Mouse (Mus musculus): ENCODE results near the gene Gm5475. TPM values are rescaled to one million over a fixed set of nuclear protein-coding genes. Genes with fewer than 3 reads are reported as not detected.

The Gm5475 gene
- total RNA-seq, 2 experiments from 2014 or later, result not detected

Other genes with a start within 250 kb of the Gm5475 start
- gene Atf1, start 194.3 kb upstream of the Gm5475 start, total RNA-seq (2014; fragmentation: Nextera tagmentation), result 56.7 and 75.0 TPM in 2 replicates
- gene Atf1, start 194.3 kb upstream of the Gm5475 start, total RNA-seq (2017), result 62.3 and 63.0 TPM in 2 replicates
- not detected in 2 replicates for gene Tmprss12, start 141.3 kb upstream of the Gm5475 start, total RNA-seq (2014; fragmentation: Nextera tagmentation)
- not detected in 2 replicates for gene Tmprss12, start 141.3 kb upstream of the Gm5475 start, total RNA-seq (2017)
- gene Mettl7a1, start 118.0 kb upstream of the Gm5475 start, total RNA-seq (2014; fragmentation: Nextera tagmentation), result 24.4 and 27.4 TPM in 2 replicates
- 50.9 and 53.6 TPM in 2 replicates for gene Mettl7a1, start 118.0 kb upstream of the Gm5475 start, total RNA-seq (2017)
- not detected in 2 replicates for gene Mettl7a3, start 87.2 kb upstream of the Gm5475 start, total RNA-seq (2014; fragmentation: Nextera tagmentation)
- not detected in 2 replicates for gene Mettl7a3, start 87.2 kb upstream of the Gm5475 start, total RNA-seq (2017)
- gene Methig1, start 69.0 kb upstream of the Gm5475 start, total RNA-seq (2014; fragmentation: Nextera tagmentation), result not detected in 2 replicates
- gene Methig1, start 69.0 kb upstream of the Gm5475 start, total RNA-seq (2017), result not detected in 2 replicates
- gene Mettl7a2, start 68.9 kb upstream of the Gm5475 start, total RNA-seq (2014; fragmentation: Nextera tagmentation), result not detected in 2 replicates
- gene Mettl7a2, start 68.9 kb upstream of the Gm5475 start, total RNA-seq (2017), result not detected in 2 replicates
- not detected in 2 replicates for gene Higd1c, start 57.6 kb upstream of the Gm5475 start, total RNA-seq (2014; fragmentation: Nextera tagmentation)
- gene Higd1c, start 57.6 kb upstream of the Gm5475 start, total RNA-seq (2017), result not detected in 2 replicates
- 10.2 and 10.3 TPM in 2 replicates for gene Slc11a2, start 2.9 kb downstream of the Gm5475 start, total RNA-seq (2014; fragmentation: Nextera tagmentation)
- gene Slc11a2, start 2.9 kb downstream of the Gm5475 start, total RNA-seq (2017), result 8.6 and 8.9 TPM in 2 replicates
- 42.5 and 46.2 TPM in 2 replicates for gene Letmd1, start 46.9 kb downstream of the Gm5475 start, total RNA-seq (2014; fragmentation: Nextera tagmentation)
- gene Letmd1, start 46.9 kb downstream of the Gm5475 start, total RNA-seq (2017), result 25.7 and 34.0 TPM in 2 replicates
- 1.1 and 2.5 TPM in 2 replicates for gene Csrnp2, start 73.3 kb downstream of the Gm5475 start, total RNA-seq (2014; fragmentation: Nextera tagmentation)
- 1.6 and 2.0 TPM in 2 replicates for gene Csrnp2, start 73.3 kb downstream of the Gm5475 start, total RNA-seq (2017)
- 4.9 and 12.8 TPM in 2 replicates for gene Tfcp2, start 129.9 kb downstream of the Gm5475 start, total RNA-seq (2014; fragmentation: Nextera tagmentation)
- 8.3 and 10.0 TPM in 2 replicates for gene Tfcp2, start 129.9 kb downstream of the Gm5475 start, total RNA-seq (2017)
- not detected in 2 replicates for gene Pou6f1, start 177.8 kb downstream of the Gm5475 start, total RNA-seq (2014; fragmentation: Nextera tagmentation)
- 0.46 TPM in 1 of 2 replicates, not detected in the other for gene Pou6f1, start 177.8 kb downstream of the Gm5475 start, total RNA-seq (2017)
- gene Dazap2, start 193.2 kb downstream of the Gm5475 start, total RNA-seq (2014; fragmentation: Nextera tagmentation), result 252 and 291 TPM in 2 replicates
- gene Dazap2, start 193.2 kb downstream of the Gm5475 start, total RNA-seq (2017), result 155 and 168 TPM in 2 replicates
- 5.4 and 6.1 TPM in 2 replicates for gene Smagp, start 214.8 kb downstream of the Gm5475 start, total RNA-seq (2014; fragmentation: Nextera tagmentation)
- gene Smagp, start 214.8 kb downstream of the Gm5475 start, total RNA-seq (2017), result not detected in 2 replicates
- 114 TPM in 2 replicates for gene Bin2, start 247.4 kb downstream of the Gm5475 start, total RNA-seq (2014; fragmentation: Nextera tagmentation)
- gene Bin2, start 247.4 kb downstream of the Gm5475 start, total RNA-seq (2017), result 98.3 and 98.8 TPM in 2 replicates

All from granulocyte monocyte progenitor cell, adult 5-6 weeks (primary cell).